Mouse (Mus musculus): ENCODE results near the gene Zfp445.
A peak's percentile ranks its signal among the peaks of the same experiment; 100 is the strongest.

Gene Zfp445

DNA sequence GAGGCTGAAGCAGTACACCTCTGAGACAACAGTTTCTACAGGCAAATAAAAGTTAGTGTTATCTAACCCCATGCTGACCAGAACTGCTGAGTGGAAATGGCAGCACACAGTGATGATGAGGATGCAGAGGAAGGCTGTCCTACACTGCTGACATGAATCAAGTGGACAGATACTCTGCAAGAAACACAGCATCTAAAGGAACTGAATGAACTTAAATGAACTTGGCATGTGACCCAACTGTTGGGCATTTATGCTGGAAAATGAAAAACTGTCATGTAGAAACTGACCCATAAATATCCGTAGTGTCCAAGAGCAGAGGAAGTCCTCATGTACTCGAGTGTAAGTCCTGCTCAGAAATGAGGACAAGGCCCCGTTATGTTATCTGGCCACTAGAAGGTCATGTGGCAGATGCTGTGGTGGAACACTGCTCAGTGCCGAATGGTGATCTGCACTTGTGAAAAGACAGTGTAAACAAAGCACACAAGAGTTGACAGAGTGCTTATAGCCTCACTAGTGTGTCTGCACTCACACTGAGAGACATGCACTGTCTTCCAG, 35.9 kb downstream of the Zfp445 start:
- no peak for DNase-seq

DNA sequence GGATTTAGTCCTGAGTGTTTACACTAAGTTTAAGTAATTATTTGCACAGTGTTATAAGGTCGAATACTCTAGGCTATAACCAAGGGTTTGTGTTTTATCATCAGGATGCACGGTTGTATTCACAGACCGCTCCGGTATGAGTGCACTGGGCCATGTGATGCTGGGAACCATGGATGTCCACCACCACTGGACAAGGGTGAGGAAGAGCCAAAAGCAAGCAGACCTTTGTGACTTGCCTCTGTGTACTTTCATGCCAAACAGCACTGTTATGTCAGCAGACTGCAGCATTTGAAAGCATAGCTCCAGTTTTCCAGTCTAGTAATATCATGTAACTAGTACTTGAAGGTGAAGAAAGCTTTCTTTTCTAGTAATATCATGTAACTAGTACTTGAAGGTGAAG, 39.1 kb downstream of the Zfp445 start:
- no peak for DNase-seq

DNA sequence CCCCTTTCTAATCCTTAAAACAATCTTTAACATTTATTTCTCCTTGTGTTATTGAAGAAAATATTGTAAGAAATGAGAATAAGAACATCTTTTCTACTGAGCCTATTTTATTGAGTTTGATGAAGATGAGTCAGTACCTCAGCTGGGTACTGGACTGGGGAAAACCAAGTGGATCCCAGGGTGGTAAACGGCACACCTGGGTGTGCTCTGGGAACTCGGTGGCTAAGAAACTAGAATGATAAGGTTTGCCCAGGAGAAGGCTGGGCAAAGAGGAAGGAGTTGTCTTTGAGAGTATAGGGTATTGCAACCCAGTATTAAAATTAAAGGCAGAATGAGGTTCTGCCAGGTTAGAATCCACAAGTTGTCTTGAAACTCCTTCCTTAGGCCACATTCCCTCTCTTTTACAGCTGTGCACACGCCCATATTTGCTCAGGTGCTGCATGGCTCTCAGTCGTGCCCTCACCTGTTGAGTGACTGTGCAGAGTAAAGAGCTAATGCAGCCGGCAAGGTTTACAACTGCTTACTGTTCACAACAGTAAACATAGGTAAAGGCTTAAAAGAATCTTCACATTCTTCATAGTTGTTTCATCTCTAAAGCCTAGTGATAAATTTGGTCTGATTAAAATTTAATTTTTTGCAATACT, 42.3 kb downstream of the Zfp445 start:
- no peak for DNase-seq

DNA sequence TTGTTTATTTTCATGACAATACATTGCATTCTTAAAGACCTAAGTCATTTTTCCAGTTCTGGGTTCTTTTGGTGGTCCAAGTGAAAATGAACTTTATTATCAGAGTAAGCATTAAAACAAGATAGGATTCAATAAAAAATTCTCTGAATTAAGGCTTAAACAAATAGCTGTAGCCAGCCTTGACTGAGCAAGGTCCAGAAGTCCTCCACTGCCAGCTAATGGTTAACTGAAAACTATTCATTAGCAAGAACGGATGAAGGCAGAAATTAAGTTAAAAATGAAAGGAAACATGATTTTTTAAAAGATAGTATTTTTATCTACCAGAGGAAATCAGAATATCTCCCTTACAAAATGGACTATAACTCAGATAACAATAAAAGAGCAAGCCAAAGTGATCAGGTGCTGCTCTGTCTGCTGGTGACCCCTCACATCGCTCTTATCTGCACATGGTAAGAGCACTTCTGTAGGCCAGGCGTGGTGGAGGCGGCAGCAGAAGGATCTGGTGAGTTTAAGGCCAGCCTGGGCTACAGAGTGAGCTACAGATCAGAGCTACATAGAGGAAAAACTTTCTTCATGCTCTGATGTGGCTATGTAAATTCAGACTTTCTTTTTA, 50.5 kb downstream of the Zfp445 start:
- DNase-seq = peak; percentile 71

DNA sequence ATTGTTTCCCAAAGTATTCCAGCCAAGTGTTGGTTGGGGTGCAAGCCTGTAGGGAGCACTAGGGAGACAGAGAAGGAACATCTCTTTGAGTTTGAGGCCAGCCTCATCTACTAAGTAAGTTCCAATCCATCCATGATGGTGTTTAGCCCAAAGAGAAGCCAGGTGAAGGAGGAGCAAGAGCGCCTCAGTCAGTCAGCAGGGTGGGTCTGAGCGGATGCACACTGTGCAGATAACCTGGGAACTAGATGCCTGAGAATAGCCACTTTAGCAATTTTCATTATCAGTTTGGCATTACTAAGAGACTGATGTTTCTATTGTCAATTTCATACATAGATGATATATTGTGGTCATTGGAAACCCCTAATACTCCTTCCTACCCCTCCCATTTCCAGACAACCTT, 51.0 kb downstream of the Zfp445 start:
- no peak for DNase-seq

DNA sequence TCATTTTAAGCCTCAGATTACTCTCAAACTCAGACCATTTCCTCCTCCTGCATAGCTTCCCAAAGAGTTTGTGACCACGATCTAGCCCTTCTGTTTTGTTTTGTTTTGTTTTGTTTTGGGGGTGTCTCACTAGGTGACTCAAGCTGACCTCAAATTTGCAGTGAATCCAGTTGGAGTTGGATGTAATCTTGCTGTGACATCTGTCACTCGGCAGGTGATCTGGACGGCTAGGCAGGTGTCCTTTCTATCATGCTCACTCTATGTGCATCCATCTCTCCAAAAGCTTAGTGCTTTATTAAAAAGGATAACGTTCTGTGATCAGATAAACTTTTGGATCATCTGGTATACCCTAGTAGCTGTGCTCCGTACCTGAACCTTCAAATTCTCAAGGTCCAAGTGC, 53.4 kb downstream of the Zfp445 start:
- no peak for DNase-seq

DNA sequence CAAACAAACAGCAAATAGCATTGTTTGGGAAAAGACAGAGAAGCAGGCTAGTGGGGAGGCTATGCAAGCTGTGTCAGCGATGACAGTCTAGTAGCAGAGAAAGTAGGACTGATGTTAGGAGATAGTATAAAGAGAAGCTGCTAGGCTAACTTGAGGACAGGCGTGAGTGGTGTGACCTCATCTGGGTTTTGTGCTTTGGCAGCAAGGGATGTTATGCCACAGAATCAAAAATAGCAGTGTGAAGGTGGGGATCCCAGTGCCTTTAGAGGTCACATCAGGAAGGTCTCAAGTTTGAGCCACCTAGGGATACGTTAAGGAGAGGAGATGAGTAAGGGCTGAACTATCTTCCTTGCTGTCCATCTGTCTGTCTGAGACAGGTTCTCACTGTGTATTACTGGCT, 55.6 kb downstream of the Zfp445 start:
- DNase-seq = no peak

DNA sequence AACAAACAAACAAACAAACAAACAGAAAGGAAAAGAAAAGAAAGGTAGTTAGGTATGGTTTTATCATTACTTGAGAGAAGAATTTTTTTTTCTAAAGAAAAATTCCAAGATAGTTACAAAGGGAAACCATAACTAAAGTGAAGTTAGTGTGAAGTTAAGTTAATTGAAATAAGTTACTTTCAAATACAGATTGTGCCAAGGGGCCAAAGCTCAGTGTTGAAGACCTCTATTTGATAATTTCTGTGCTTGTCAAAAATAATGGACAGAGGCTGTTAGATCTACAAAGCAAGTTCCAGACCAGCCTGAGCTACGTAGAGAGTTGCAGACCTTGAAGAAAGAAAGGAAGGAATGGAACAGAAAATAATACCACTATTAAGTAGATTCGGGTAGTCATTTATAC, 58.6 kb downstream of the Zfp445 start:
- DNase-seq = peak; percentile 76

DNA sequence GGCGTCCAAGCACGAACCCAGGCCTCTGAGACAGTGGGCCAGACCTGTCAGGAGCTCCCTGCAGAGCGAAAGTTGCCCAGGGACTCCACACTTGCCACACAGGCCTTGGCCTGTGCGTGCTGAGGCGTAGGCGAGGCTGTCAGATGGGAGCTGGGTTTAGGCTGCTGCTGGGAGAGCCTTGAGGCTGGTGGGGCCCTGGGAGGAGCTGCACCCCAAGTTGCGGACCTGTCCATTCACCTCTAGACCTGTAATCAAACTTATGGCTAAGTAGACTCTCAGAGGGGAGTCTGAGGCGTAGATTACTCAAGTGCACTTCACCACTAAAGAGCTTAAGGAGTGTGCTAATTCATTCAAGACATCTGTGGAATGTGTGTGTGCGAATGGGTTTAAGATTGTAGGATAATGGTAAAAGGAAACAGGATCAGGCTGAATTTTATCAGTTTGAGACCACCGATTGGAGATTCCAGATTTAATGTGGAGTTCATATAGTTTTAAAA, 59.9 kb downstream of the Zfp445 start:
- no peak for DNase-seq

DNA sequence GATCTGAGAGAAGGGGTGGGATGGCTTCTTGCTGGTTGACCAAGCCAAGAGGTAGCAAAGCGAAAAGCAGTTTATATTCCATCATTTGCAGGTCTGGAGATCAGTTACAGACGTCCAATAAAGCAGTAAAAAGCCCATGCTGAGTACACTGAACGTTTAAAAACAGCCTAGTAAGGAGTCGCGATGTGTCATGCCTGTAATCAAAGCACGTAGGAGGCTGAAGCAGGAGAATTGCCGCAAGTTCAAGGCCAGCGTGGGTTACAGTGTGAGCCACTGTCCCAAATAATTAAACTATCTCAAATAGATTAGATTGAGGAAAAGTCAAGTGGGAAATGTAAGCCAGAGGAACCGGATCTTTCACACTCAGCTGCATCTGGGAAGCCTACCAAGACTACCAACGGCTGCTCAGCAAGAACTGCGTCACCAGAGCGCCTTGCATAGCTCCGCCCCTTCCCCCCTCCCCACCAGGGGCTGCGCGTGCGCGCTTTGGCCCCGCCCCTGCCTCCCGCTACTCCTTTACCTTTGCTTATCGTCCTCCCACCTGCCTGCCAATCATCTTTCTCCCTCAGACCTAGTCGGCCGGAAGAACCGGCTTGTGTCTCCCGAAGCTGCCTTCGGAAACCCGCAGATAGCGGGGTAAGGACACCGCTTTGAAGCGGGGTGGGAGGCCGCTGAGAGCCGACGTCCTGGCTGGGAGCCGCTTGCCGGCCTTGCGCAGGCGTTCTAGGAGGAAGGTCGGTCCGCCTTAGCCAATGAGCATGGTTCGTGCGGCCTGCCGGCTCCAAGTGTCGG, 60.6 kb downstream of the Zfp445 start, which contains the start of gene Tcaim:
Gene Tcaim, plus strand, starts transcription at position 487 of the 792 bp plus-strand sequence.
- peak; percentile 94 for DNase-seq
